Mouse (Mus musculus): Measurements from ENCODE around the gene Psmb3. TPM values are rescaled to one million over a fixed set of nuclear protein-coding genes. Genes with fewer than 3 reads are reported as not detected.

Psmb3 gene
- polyA plus RNA-seq, 1 experiment from 2014 or later, result 525 TPM

DNA sequence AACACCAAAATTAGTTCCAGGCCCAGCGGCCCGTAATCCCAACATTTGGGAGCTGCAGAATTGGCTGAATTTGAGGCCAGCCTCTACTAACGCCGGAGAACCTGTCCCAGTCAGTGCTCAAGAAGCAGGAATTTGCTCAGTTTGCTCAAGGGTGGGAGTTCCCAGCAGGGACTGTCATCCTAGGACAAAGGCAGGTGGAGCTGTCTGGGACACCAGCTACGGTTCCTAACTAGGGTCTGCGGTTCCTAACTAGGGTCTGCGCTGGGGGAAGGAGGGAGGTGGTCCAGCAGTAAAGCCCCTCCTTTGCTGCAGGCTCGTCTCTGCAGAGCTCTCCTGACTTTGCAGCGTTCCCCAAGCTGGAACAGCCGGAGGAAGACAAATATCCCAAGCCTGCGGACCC is 30.1 kb upstream of the Psmb3 start:
- H3K9me3 ChIP-seq (ENCODE audit: control insufficient read depth, low read length), result no peaks in the 10 kb centered on the region
- no peaks in the 10 kb centered on the region for H3K27me3 ChIP-seq (ENCODE audit: control insufficient read depth, insufficient read depth, low read length)
- H3K9ac ChIP-seq (ENCODE audit: low read depth, low read length), result no peak overlapping the region
- H3K4me2 ChIP-seq (replicated peaks; ENCODE audit: low read depth, low read length), result no peak overlapping the region
- ATAC-seq (ENCODE audit: low FRiP score, low TSS enrichment), result no peak
- peaks cover 27% of the 10 kb centered on the region for H3K4me1 ChIP-seq (ENCODE audit: control insufficient read depth, insufficient read depth, low read length)
- 91% methylated on average over 11 of the region's 11 CpGs for WGBS
- H3K4me3 ChIP-seq (ENCODE audit: low read length), result no peak overlapping the region
- no peak overlapping the region for H3K27ac ChIP-seq (ENCODE audit: low read depth, low read length)
- H3K36me3 ChIP-seq (ENCODE audit: control insufficient read depth, insufficient read depth, low read length), result peaks cover 97% of the 10 kb centered on the region

DNA sequence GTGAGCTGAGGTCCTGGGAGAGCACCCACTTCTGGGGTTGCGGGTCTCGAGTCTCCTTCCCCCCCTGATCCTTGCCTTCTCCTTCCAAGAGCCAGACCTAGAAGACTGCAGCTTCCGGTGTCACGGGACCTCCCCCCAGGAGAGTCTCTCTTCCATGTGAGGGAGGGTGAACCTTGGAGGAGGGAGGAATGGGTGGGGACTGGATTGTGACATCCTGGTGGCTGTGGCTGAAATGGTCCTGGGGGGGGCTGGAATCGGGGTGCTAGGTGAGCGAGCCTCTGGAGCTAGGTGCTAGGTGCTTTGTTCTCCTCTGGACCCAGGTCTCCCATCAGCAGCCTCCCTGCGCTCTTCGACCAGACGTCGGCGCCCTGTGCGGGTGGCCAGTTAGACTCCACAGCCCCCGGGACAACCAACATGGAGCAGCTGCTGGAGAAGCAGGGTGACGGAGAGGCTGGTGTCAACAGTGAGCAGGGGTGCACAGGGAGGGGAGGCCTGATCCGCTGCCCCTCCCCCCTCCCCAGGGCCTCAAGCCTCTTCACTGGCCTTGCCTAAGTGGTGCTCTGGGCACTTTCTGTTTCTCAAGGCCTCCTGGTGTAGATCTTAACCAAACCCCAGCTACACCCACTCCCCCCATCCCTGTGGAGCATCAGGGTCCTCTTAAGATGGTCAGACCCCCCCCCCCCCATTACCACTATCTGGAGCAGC is 27.0 kb upstream of the Psmb3 start:
- H3K27ac ChIP-seq (ENCODE audit: low read depth, low read length), result no peak overlapping the region
- no peak for ATAC-seq (ENCODE audit: low FRiP score, low TSS enrichment)
- H3K4me3 ChIP-seq (ENCODE audit: low read length), result no peak overlapping the region
- no peak overlapping the region for H3K9ac ChIP-seq (ENCODE audit: low read depth, low read length)
- peaks cover 94% of the 10 kb centered on the region for H3K36me3 ChIP-seq (ENCODE audit: control insufficient read depth, insufficient read depth, low read length)
- no peaks in the 10 kb centered on the region for H3K27me3 ChIP-seq (ENCODE audit: control insufficient read depth, insufficient read depth, low read length)
- H3K4me1 ChIP-seq (ENCODE audit: control insufficient read depth, insufficient read depth, low read length), result no peaks in the 10 kb centered on the region
- 83% methylated on average over 15 of the region's 15 CpGs for WGBS
- no peaks in the 10 kb centered on the region for H3K9me3 ChIP-seq (ENCODE audit: control insufficient read depth, low read length)
- H3K4me2 ChIP-seq (replicated peaks; ENCODE audit: low read depth, low read length), result no peak overlapping the region

DNA sequence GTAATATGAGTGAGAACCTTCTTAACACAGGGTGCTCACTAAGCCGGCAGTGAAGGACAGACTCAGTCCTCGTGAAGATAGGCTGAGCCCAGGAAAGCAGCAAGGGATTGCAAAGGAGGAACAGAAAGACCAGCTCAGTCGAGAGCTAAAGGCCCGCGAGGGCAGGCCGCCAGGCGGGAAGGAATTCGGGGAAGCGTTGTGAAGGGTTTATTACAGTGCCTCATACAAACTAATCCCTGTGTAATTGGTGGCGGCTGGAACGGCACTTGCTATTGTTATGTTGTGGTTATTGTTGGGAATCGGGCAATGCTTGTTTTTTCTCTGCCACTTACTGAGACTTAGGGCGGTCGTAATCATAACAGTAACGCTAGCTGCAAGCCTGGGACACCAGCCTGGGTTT is 25.8 kb upstream of the Psmb3 start:
- Histone ChIP-seq H3K4me1 (ENCODE audit: control insufficient read depth, insufficient read depth, low read length) (no peaks in the 10 kb centered on the region), H3K4me2 (replicated peaks; ENCODE audit: low read depth, low read length) (no peak overlapping the region), H3K36me3 (ENCODE audit: control insufficient read depth, insufficient read depth, low read length) (peaks cover 94% of the 10 kb centered on the region), H3K9ac (ENCODE audit: low read depth, low read length) (no peak overlapping the region), H3K27ac (ENCODE audit: low read depth, low read length) (no peak overlapping the region), H3K4me3 (ENCODE audit: low read length) (no peak overlapping the region), H3K27me3 (ENCODE audit: control insufficient read depth, insufficient read depth, low read length) (no peaks in the 10 kb centered on the region), H3K9me3 (ENCODE audit: control insufficient read depth, low read length) (no peaks in the 10 kb centered on the region)
- 58% methylated on average over 15 of the region's 15 CpGs for WGBS
- no peak for ATAC-seq (ENCODE audit: low FRiP score, low TSS enrichment)

DNA sequence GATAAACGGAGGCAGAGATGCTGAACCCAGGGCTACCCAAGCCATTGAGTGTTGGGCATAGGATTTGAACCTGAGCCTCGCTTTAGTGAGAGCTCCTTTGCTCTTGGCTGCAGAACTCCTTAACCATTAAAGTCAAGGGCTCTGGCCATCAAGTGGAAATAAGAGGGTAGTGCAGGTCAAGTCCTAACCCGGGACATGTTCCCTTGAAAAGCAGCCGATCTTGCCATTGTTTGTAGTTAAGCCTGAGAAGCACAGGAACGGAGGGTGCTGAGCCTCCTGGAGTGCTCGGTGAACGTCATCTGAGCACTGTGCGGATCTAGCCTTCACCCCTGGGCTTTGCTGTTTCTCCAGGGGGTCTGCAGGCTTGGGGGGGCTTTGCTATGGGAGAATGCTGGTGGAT is 25.4 kb upstream of the Psmb3 start:
- Histone ChIP-seq H3K9me3 (ENCODE audit: control insufficient read depth, low read length) (no peaks in the 10 kb centered on the region), H3K4me3 (ENCODE audit: low read length) (no peak overlapping the region), H3K4me1 (ENCODE audit: control insufficient read depth, insufficient read depth, low read length) (no peaks in the 10 kb centered on the region), H3K27ac (ENCODE audit: low read depth, low read length) (no peak overlapping the region), H3K36me3 (ENCODE audit: control insufficient read depth, insufficient read depth, low read length) (peaks cover 93% of the 10 kb centered on the region), H3K9ac (ENCODE audit: low read depth, low read length) (no peak overlapping the region), H3K27me3 (ENCODE audit: control insufficient read depth, insufficient read depth, low read length) (no peaks in the 10 kb centered on the region), H3K4me2 (replicated peaks; ENCODE audit: low read depth, low read length) (no peak overlapping the region)
- no peak for ATAC-seq (ENCODE audit: low FRiP score, low TSS enrichment)
- WGBS, result 63% methylated on average over 8 of the region's 8 CpGs

DNA sequence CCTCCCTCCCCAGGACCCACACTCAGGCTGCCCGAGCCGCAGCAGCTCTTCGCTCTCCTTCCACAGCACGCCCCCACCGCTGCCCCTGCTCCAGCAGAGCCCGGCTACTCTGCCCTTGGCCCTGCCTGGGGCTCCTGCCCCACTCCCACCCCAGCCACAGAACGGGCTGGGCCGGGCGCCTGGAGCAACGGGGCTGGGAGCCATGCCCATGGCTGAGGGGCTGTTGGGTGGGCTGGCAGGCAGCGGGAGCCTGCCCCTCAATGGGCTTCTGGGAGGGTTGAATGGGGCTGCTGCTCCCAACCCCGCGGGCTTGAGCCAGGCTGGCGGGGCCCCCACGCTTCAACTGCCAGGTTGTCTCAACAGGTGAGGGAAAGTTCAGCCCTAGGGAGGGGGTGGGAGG is 24.9 kb upstream of the Psmb3 start:
- no peak overlapping the region for H3K4me2 ChIP-seq (replicated peaks; ENCODE audit: low read depth, low read length)
- no peak overlapping the region for H3K9ac ChIP-seq (ENCODE audit: low read depth, low read length)
- 89% methylated on average over 15 of the region's 15 CpGs for WGBS
- peaks cover 93% of the 10 kb centered on the region for H3K36me3 ChIP-seq (ENCODE audit: control insufficient read depth, insufficient read depth, low read length)
- H3K9me3 ChIP-seq (ENCODE audit: control insufficient read depth, low read length), result no peaks in the 10 kb centered on the region
- H3K4me1 ChIP-seq (ENCODE audit: control insufficient read depth, insufficient read depth, low read length), result no peaks in the 10 kb centered on the region
- no peaks in the 10 kb centered on the region for H3K27me3 ChIP-seq (ENCODE audit: control insufficient read depth, insufficient read depth, low read length)
- no peak overlapping the region for H3K4me3 ChIP-seq (ENCODE audit: low read length)
- no peak overlapping the region for H3K27ac ChIP-seq (ENCODE audit: low read depth, low read length)
- ATAC-seq (ENCODE audit: low FRiP score, low TSS enrichment), result no peak

DNA sequence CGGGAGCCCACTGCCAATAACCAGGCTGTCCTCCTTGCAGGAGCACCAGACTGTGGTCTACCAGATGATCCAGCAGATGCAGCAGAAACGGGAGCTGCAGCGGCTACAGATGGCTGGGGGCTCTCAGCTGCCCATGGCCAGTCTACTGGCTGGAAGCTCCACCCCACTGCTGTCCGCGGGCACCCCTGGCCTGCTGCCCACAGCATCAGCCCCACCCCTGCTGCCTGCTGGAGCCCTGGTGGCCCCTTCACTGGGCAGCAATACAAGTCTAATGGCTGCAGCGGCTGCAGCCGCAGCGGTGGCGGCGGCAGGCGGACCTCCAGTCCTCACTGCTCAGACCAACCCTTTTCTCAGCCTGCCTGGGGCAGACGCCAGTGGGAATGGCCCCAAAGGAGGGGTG is 22.8 kb upstream of the Psmb3 start:
- H3K4me2 ChIP-seq (replicated peaks; ENCODE audit: low read depth, low read length), result no peak overlapping the region
- no peak for ATAC-seq (ENCODE audit: low FRiP score, low TSS enrichment)
- no peak overlapping the region for H3K27ac ChIP-seq (ENCODE audit: low read depth, low read length)
- no peaks in the 10 kb centered on the region for H3K27me3 ChIP-seq (ENCODE audit: control insufficient read depth, insufficient read depth, low read length)
- H3K9ac ChIP-seq (ENCODE audit: low read depth, low read length), result no peak overlapping the region
- peaks cover 10% of the 10 kb centered on the region for H3K4me1 ChIP-seq (ENCODE audit: control insufficient read depth, insufficient read depth, low read length)
- H3K36me3 ChIP-seq (ENCODE audit: control insufficient read depth, insufficient read depth, low read length), result peaks cover 72% of the 10 kb centered on the region
- H3K9me3 ChIP-seq (ENCODE audit: control insufficient read depth, low read length), result no peaks in the 10 kb centered on the region
- 80% methylated on average over 12 of the region's 12 CpGs for WGBS
- no peak overlapping the region for H3K4me3 ChIP-seq (ENCODE audit: low read length)

DNA sequence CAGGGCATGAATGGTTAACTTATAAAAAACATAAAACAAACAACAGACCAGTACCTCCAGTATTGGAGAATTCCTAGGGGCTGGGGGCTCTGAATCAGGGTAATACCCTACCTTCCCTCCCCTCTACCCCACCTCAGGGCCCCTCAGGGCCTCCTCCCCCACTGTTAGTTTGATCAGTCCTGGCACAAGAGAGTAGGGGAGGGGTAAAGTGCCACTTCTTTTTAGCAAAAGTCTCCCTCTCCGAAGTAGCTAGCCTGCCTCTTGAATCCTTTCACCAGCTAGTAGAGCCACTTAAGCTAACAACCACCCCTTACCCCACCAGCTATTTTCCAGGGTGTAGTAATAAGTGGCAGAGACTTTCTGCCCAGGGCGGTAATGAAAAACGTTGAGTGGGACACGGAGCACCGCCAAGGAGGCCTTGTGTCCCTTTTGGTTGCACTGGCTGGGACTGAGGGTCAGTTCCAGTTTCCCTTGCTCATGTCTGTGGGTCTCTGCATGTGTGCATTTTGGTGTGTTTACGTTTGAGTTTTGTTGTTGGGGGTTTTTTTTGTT is 20.6 kb upstream of the Psmb3 start:
- no peaks in the 10 kb centered on the region for H3K27me3 ChIP-seq (ENCODE audit: control insufficient read depth, insufficient read depth, low read length)
- no peak overlapping the region for H3K4me2 ChIP-seq (replicated peaks; ENCODE audit: low read depth, low read length)
- 81% methylated on average over 6 of the region's 6 CpGs for WGBS
- no peaks in the 10 kb centered on the region for H3K9me3 ChIP-seq (ENCODE audit: control insufficient read depth, low read length)
- H3K4me1 ChIP-seq (ENCODE audit: control insufficient read depth, insufficient read depth, low read length), result peaks cover 21% of the 10 kb centered on the region
- no peak overlapping the region for H3K4me3 ChIP-seq (ENCODE audit: low read length)
- no peak for ATAC-seq (ENCODE audit: low FRiP score, low TSS enrichment)
- no peak overlapping the region for H3K9ac ChIP-seq (ENCODE audit: low read depth, low read length)
- peaks cover 51% of the 10 kb centered on the region for H3K36me3 ChIP-seq (ENCODE audit: control insufficient read depth, insufficient read depth, low read length)
- no peak overlapping the region for H3K27ac ChIP-seq (ENCODE audit: low read depth, low read length)

DNA sequence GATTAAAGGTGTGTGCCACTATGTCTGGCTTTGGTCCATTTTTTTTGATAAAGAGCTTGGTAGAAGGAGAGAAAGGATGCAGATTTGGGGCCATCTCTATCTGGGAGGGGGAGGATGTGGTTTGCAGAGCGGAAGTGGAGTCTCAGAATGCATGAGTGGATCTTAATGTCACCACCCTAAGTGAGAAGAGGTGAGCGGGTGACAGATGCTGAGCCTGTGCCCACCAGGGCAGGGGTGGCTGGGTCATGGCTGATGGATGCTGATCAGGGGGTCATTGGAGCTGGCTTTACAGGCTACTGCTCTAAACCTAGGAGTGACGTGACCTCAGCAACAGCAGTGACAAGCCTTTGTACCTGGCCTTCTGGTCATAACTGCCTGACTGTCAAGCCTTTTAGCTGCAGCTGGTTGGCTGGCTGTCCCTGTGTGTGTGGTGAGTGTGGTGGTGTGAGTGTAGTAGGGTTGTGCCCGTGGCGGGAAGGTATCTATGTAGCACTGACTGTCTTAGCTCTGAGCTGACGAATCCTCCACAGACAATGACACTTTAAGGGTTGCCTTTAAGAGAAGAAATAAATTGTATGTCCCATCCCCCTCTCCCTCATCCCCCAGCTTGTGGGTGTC is 19.0 kb upstream of the Psmb3 start:
- Histone ChIP-seq H3K9me3 (ENCODE audit: control insufficient read depth, low read length) (no peaks in the 10 kb centered on the region), H3K27ac (ENCODE audit: low read depth, low read length) (no peak overlapping the region), H3K27me3 (ENCODE audit: control insufficient read depth, insufficient read depth, low read length) (no peaks in the 10 kb centered on the region), H3K4me2 (replicated peaks; ENCODE audit: low read depth, low read length) (no peak overlapping the region), H3K4me1 (ENCODE audit: control insufficient read depth, insufficient read depth, low read length) (peaks cover 21% of the 10 kb centered on the region), H3K36me3 (ENCODE audit: control insufficient read depth, insufficient read depth, low read length) (peaks cover 47% of the 10 kb centered on the region), H3K9ac (ENCODE audit: low read depth, low read length) (no peak overlapping the region), H3K4me3 (ENCODE audit: low read length) (no peak overlapping the region)
- no peak for ATAC-seq (ENCODE audit: low FRiP score, low TSS enrichment)
- WGBS, result 70% methylated on average over 6 of the region's 6 CpGs

DNA sequence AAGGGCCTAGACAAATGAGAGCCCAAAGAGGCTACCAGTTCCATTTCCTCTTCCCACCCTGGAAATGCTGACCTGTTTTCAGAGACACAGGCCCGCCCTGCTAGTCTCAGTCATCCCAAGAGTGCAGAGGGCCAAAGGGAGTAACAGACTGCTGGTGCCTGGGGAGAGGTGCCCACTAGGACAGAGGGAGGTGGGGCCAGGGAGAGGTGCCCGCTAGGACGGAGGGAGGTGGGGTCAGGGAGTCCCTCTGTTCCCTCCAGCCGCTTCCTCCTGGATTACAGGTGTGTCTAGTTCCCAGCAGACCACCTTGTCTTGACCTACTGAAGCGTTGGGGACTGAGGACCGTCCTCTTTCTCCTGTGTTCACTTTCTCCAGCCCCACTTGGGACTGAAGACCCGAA is 18.4 kb upstream of the Psmb3 start:
- H3K4me1 ChIP-seq (ENCODE audit: control insufficient read depth, insufficient read depth, low read length), result peaks cover 21% of the 10 kb centered on the region

More for the DNA sequence above, 18.4 kb upstream of the Psmb3 start:
- H3K36me3 ChIP-seq (ENCODE audit: control insufficient read depth, insufficient read depth, low read length), result peaks cover 48% of the 10 kb centered on the region
- H3K9me3 ChIP-seq (ENCODE audit: control insufficient read depth, low read length), result no peaks in the 10 kb centered on the region
- WGBS, result 27% methylated on average over 7 of the region's 7 CpGs
- ATAC-seq (ENCODE audit: low FRiP score, low TSS enrichment), result no peak
- peak overlapping the region; percentile 51; the same call in 1 of the 2 replicates for H3K27ac ChIP-seq (ENCODE audit: low read depth, low read length)
- H3K4me3 ChIP-seq (ENCODE audit: low read length), result no peak overlapping the region
- H3K9ac ChIP-seq (ENCODE audit: low read depth, low read length), result no peak overlapping the region; the same call in 1 of the 2 replicates
- no peaks in the 10 kb centered on the region for H3K27me3 ChIP-seq (ENCODE audit: control insufficient read depth, insufficient read depth, low read length)
- H3K4me2 ChIP-seq (replicated peaks; ENCODE audit: low read depth, low read length), result peak overlapping the region; percentile 56; the same call in 1 of the 2 replicates

All from kidney, embryonic 14.5 days (tissue).